Mouse (Mus musculus): ENCODE results near the gene Pth2. TPM values are rescaled to one million over a fixed set of nuclear protein-coding genes. Genes with fewer than 3 reads are reported as not detected.
A peak's percentile ranks its signal among the peaks of the same experiment; 100 is the strongest.

Gene Pth2
- polyA plus RNA-seq, 1 experiment from 2014 or later: not detected

DNA sequence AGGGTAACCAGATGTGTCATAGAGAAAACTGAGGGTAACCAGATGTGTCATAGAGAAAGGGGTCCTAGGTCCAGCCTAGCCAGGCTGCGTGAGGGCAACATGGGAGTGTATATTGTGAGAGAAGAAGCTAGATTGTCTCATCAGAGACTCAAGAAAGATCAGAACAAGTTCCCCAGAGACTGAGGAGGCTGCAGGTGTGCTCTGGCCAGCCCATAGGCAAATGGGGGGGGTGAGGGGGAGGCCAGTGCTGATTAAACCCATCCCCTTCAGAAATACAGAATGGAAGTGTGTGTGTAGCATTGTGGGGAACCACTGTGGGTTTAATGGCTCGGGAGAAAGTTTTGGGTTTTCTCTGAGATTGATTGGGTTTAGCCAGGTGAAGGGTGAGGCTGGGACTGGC, 40.9 kb downstream of the Pth2 start:
- no peaks in the 10 kb centered on the region for H3K27me3 ChIP-seq (ENCODE audit: control insufficient read depth, insufficient read depth, low read length)
- 67% methylated on average over 2 of the region's 2 CpGs for WGBS
- no peak for ATAC-seq (ENCODE audit: low FRiP score, low TSS enrichment)
- TF ChIP-seq EP300 (optimal IDR thresholded peaks at IDR 0.05): no peak
- TF ChIP-seq CTCF (IDR thresholded peaks at IDR 0.05; ENCODE audit: low read depth): no peak
- H3K9me3 ChIP-seq (ENCODE audit: control insufficient read depth, low read length): no peaks in the 10 kb centered on the region
- H3K4me3 ChIP-seq (ENCODE audit: low read depth, low read length): no peak overlapping the region
- no peak for DNase-seq (ENCODE audit: low spot score)
- no peak overlapping the region for H3K4me2 ChIP-seq (replicated peaks; ENCODE audit: low read depth)
- no peak overlapping the region for H3K27ac ChIP-seq (replicated peaks)
- no peak overlapping the region for H3K9ac ChIP-seq (ENCODE audit: low read length)
- peaks cover 23% of the 10 kb centered on the region for H3K36me3 ChIP-seq (ENCODE audit: control insufficient read depth, insufficient read depth, low read length)
- H3K4me1 ChIP-seq (replicated peaks; ENCODE audit: control insufficient read depth, insufficient read depth): no peaks in the 10 kb centered on the region

DNA sequence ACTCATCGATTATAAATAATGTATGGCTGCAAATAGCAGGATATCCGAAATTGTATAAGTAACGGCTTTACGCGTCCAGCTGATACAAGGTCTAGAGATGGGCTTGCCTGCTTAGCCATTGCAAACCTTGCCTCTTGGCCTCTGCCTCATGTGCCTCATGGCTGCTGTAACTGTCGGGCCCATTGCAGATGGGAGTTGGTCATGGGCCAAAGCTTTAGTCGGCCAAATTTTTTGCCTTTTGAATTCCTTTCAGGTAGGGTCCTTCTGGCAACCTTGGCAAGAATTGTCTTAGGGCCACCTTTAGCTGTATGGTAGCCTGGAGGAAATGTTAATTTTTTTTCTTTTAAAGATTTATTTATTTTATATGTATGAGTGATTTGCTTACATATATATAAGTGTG, 44.0 kb downstream of the Pth2 start:
- Histone ChIP-seq H3K4me2 (replicated peaks; ENCODE audit: low read depth) (no peak overlapping the region), H3K4me1 (replicated peaks; ENCODE audit: control insufficient read depth, insufficient read depth) (no peaks in the 10 kb centered on the region), H3K36me3 (ENCODE audit: control insufficient read depth, insufficient read depth, low read length) (peaks cover 24% of the 10 kb centered on the region), H3K9me3 (ENCODE audit: control insufficient read depth, low read length) (no peaks in the 10 kb centered on the region), H3K4me3 (ENCODE audit: low read depth, low read length) (no peak overlapping the region), H3K9ac (ENCODE audit: low read length) (no peak overlapping the region), H3K27ac (replicated peaks) (no peak overlapping the region), H3K27me3 (ENCODE audit: control insufficient read depth, insufficient read depth, low read length) (no peaks in the 10 kb centered on the region)
- DNase-seq (ENCODE audit: low spot score): no peak
- WGBS: 91% methylated on average over 7 of the region's 7 CpGs
- no peak for ATAC-seq (ENCODE audit: low FRiP score, low TSS enrichment)
- TF ChIP-seq CTCF (IDR thresholded peaks at IDR 0.05; ENCODE audit: low read depth) (no peak), EP300 (optimal IDR thresholded peaks at IDR 0.05) (no peak)

DNA sequence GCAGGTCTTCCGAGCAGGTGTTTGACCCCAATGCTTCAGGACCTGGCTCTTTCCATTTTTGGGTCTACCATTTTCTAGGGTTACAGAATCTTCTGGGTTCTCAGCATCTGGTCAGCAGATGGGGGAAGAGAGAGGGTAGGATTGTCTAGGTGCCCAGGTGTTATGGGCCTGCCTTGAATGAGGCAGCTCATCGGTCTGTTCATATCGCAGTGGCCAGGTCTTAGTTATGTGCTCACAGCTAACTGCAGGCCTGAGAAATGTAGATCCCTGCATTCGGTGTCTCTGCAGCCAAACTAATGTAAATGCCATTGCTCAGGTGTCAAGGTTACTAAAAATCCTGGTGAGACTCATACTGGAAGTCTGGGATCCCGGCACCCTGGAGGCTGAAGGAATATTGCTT, 45.6 kb downstream of the Pth2 start:
- TF ChIP-seq CTCF (IDR thresholded peaks at IDR 0.05; ENCODE audit: low read depth) (no peak), EP300 (optimal IDR thresholded peaks at IDR 0.05) (no peak)
- WGBS: 96% methylated on average over 5 of the region's 5 CpGs

DNA sequence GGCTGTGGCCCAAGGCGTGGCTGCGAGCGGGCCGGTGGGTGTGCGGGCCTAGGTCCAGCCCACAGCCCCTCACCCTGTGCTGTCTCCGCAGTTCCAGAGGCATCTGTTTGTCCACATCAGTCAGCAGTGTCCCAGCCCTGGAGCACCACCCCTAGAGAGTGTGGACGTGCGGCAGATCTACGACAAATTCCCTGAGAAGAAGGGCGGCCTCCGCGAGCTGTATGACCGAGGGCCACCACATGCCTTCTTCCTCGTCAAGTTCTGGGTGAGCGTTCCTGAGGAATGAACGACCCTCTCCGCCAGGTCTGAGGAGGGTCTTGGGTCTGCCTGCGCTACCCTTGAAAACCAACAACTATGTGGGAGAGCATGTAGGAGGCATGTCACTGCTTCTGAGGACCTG, 47.8 kb downstream of the Pth2 start:
- no peaks in the 10 kb centered on the region for H3K9me3 ChIP-seq (ENCODE audit: control insufficient read depth, low read length)
- no peak overlapping the region for H3K9ac ChIP-seq (ENCODE audit: low read length)
- 95% methylated on average over 18 of the region's 18 CpGs for WGBS
- TF ChIP-seq EP300 (optimal IDR thresholded peaks at IDR 0.05) (no peak), CTCF (IDR thresholded peaks at IDR 0.05; ENCODE audit: low read depth) (no peak)
- no peak overlapping the region for H3K27ac ChIP-seq (replicated peaks)
- no peaks in the 10 kb centered on the region for H3K27me3 ChIP-seq (ENCODE audit: control insufficient read depth, insufficient read depth, low read length)
- ATAC-seq (ENCODE audit: low FRiP score, low TSS enrichment) (no peak), DNase-seq (ENCODE audit: low spot score) (peak; percentile 11)
- peaks cover 15% of the 10 kb centered on the region for H3K36me3 ChIP-seq (ENCODE audit: control insufficient read depth, insufficient read depth, low read length)
- no peak overlapping the region for H3K4me3 ChIP-seq (ENCODE audit: low read depth, low read length)
- H3K4me1 ChIP-seq (replicated peaks; ENCODE audit: control insufficient read depth, insufficient read depth): no peaks in the 10 kb centered on the region
- H3K4me2 ChIP-seq (replicated peaks; ENCODE audit: low read depth): no peak overlapping the region

More for the DNA sequence above, 45.6 kb downstream of the Pth2 start:
- Histone ChIP-seq H3K36me3 (ENCODE audit: control insufficient read depth, insufficient read depth, low read length) (peaks cover 16% of the 10 kb centered on the region), H3K27ac (replicated peaks) (no peak overlapping the region), H3K9ac (ENCODE audit: low read length) (no peak overlapping the region), H3K4me3 (ENCODE audit: low read depth, low read length) (no peak overlapping the region), H3K4me1 (replicated peaks; ENCODE audit: control insufficient read depth, insufficient read depth) (no peaks in the 10 kb centered on the region), H3K9me3 (ENCODE audit: control insufficient read depth, low read length) (no peaks in the 10 kb centered on the region), H3K4me2 (replicated peaks; ENCODE audit: low read depth) (no peak overlapping the region), H3K27me3 (ENCODE audit: control insufficient read depth, insufficient read depth, low read length) (no peaks in the 10 kb centered on the region)
- DNase-seq (ENCODE audit: low spot score) (no peak), ATAC-seq (ENCODE audit: low FRiP score, low TSS enrichment) (no peak)

DNA sequence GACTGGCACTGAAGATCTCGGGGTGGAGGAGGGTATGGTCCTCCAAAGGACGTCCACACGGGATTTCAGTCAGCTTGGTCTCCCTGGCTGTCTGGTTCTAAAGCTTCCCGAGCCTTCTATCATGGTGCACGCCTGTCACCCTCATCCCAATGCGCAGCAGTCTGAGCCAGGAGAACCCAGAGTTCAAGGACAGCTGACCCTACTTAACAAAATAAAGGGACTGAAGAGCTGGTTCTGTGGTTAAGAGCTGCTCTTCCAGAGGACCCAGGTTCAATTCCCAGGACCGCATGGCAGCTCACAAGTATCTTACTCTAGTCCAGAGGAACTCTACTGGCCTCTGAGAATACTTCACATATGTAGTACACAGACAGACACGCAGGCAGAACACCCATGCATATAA, 48.3 kb downstream of the Pth2 start:
- no peak for TF ChIP-seq EP300 (optimal IDR thresholded peaks at IDR 0.05)
- no peak for TF ChIP-seq CTCF (IDR thresholded peaks at IDR 0.05; ENCODE audit: low read depth)
- H3K9me3 ChIP-seq (ENCODE audit: control insufficient read depth, low read length): no peaks in the 10 kb centered on the region
- H3K27me3 ChIP-seq (ENCODE audit: control insufficient read depth, insufficient read depth, low read length): no peaks in the 10 kb centered on the region
- no peak overlapping the region for H3K9ac ChIP-seq (ENCODE audit: low read length)
- no peak overlapping the region for H3K27ac ChIP-seq (replicated peaks)
- H3K4me2 ChIP-seq (replicated peaks; ENCODE audit: low read depth): no peak overlapping the region
- no peak for ATAC-seq (ENCODE audit: low FRiP score, low TSS enrichment)
- H3K4me1 ChIP-seq (replicated peaks; ENCODE audit: control insufficient read depth, insufficient read depth): peaks cover 1% of the 10 kb centered on the region; the same call in 1 of the 2 replicates
- H3K36me3 ChIP-seq (ENCODE audit: control insufficient read depth, insufficient read depth, low read length): peaks cover 12% of the 10 kb centered on the region
- no peak for DNase-seq (ENCODE audit: low spot score)
- WGBS: 90% methylated on average over 8 of the region's 8 CpGs
- H3K4me3 ChIP-seq (ENCODE audit: low read depth, low read length): no peak overlapping the region

DNA sequence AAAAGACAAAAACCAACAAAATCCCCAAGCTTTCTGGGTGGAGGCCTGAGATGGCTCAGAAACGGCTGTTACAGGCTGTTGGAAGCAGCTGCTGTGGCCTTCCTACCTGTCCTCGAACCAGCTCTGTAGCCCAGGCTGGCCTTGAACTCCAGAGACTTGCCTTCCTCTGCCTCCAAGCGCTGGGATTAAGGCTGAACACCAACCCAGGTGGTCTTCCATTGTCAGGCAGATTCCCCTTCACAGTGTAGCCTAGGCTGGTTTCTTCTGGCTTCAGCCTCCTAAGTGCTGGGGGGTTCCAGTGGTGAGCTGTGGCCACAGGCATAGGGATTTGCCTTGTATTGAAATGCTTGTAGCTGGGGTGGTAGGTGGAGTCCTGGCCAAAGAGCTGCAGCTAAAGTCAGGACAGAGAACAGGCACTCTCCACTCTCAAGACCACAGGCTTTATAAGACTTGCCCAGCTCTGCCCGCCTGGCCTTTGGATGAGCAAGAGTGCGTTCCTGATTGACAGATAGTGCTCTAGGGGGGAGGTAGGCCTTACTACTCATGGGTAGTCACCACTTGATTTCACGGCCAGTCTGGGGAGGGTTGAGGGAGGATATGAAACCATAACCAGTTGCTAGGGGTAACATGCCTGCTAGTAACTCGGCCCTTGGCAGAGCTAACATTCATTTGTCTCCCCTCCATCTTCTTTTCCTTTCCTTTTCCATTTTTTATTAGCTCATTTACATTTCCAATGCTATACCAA, 48.8 kb downstream of the Pth2 start:
- H3K27me3 ChIP-seq (ENCODE audit: control insufficient read depth, insufficient read depth, low read length): no peaks in the 10 kb centered on the region
- ATAC-seq (ENCODE audit: low FRiP score, low TSS enrichment): no peak
- no peak overlapping the region for H3K4me2 ChIP-seq (replicated peaks; ENCODE audit: low read depth)
- no peak overlapping the region for H3K9ac ChIP-seq (ENCODE audit: low read length)
- peaks cover 10% of the 10 kb centered on the region for H3K36me3 ChIP-seq (ENCODE audit: control insufficient read depth, insufficient read depth, low read length)
- H3K4me3 ChIP-seq (ENCODE audit: low read depth, low read length): no peak overlapping the region
- H3K9me3 ChIP-seq (ENCODE audit: control insufficient read depth, low read length): no peaks in the 10 kb centered on the region
- peaks cover 7% of the 10 kb centered on the region; the same call in 1 of the 2 replicates for H3K4me1 ChIP-seq (replicated peaks; ENCODE audit: control insufficient read depth, insufficient read depth)
- no peak overlapping the region for H3K27ac ChIP-seq (replicated peaks)
- WGBS: 88% methylated on average over 7 of the region's 7 CpGs
- no peak for TF ChIP-seq EP300 (optimal IDR thresholded peaks at IDR 0.05)
- no peak for TF ChIP-seq CTCF (IDR thresholded peaks at IDR 0.05; ENCODE audit: low read depth)
- no peak for DNase-seq (ENCODE audit: low spot score)
